Mouse (Mus musculus): ENCODE measurements around the gene Nckap5. TPM values are rescaled to one million over a fixed set of nuclear protein-coding genes. Genes with fewer than 3 reads are reported as not detected.

Nckap5 gene
- total RNA-seq, 2 experiments from 2014 or later = 0.19 TPM; not detected in 1

DNA sequence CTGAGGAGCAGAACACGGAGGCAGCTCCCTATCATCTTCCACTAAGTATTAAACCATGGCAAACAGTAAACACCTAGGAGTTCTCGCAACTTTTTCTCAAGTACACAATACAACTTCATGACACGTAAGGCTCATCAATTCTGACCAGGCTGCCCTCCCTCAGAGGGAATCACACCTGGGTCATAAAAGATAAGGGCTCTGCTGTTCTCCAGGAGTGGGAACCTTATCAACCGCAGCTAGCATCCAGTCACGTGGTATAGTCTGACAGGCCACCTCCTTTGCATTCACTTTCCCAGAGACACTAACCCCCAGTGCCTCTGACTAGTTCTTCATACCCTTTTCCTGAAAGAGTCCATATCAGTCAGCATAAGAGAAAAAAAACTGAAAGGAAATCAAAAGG is 179.8 kb downstream of the Nckap5 start:
- ATAC-seq (replicated peaks; ENCODE audit: low FRiP score, poor library complexity, severe bottlenecking) = no peak

GRCm38 (mm10) chr1:126642751-126643150 is 187.8 kb downstream of the Nckap5 start:
- no peak for ATAC-seq (replicated peaks; ENCODE audit: low FRiP score, poor library complexity, severe bottlenecking)

DNA sequence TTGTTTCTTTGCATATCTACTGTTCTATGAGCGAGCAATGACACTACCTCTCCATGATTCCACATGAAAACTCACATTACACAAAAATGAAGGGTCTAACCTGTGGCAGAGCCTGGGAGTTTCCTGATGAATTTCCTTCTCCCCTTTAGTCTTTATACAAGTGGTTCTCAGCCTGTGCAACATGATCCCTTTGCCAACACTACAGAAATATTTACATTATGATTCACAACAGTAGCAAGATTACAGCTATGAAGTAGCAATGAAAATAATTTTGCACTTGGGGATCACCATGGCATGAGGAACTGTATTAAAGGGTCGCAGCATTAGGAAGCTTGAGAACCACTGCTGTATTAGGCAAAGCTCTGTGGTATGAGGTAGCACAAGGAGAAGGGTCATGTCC is 191.1 kb downstream of the Nckap5 start:
- ATAC-seq (replicated peaks; ENCODE audit: low FRiP score, poor library complexity, severe bottlenecking) = no peak

DNA sequence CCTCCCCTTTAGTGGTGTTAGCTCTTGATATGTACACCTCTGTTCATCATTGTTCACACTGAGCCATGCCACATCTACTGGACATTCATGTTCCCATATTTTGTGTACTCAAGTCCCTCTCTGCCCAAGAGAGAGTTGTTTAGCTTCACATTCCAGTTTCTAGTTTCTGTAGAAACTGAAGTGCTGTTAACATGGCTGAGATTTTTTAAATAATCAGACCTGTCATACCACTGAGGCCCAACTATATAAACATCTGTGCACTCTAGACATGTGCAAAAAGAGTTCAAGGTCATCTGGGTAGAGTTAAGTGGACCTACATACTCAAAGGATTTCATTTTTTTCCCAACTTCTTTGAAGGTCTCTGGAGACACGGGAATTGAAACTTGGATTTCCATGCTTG is 193.1 kb downstream of the Nckap5 start:
- no peak for ATAC-seq (replicated peaks; ENCODE audit: low FRiP score, poor library complexity, severe bottlenecking)

GRCm38 (mm10) chr1:126626206-126626605 is 204.4 kb downstream of the Nckap5 start:
- ATAC-seq (replicated peaks; ENCODE audit: low FRiP score, poor library complexity, severe bottlenecking) = no peak

DNA sequence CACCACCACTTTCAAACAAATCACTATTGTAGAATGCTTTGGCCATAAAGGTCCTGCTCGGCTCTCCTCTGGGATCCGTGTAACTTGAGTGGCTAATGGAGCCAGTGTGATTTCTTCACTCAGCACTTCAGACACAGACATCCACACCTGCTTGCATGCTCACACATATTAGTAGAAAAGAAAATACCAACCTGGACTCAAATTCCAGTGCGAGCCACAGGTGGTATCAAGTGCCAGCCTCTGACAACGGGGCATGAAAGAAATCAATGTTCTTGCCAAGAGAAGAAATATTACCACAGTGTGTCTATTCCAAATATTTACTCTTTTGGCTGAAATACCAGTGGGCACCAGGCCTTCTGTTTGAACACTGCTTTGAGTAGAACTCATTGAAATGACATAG is 208.6 kb downstream of the Nckap5 start:
- no peak for ATAC-seq (replicated peaks; ENCODE audit: low FRiP score, poor library complexity, severe bottlenecking)

GRCm38 (mm10) chr1:126617464-126618041 is 213.0 kb downstream of the Nckap5 start:
- no peak for ATAC-seq (replicated peaks; ENCODE audit: low FRiP score, poor library complexity, severe bottlenecking)

DNA sequence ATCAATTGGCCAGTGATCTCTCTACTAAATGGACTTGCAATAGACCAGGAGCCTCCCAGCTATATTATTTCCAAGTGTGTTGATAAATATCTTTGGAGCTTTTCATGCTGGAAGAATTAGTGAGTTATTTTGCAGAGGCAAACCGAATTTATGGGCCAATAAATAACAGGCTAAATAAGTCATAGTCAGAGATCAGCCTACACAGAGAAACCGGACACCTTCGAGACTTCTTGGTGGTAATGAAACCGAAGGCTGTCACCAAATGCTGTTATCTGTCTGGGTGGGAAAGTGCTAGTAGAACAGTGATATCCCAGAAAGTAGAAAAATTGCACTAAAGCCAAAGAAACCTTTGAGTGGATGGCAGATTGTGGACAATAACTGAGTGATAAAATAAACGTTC is 213.6 kb downstream of the Nckap5 start:
- no peak for ATAC-seq (replicated peaks; ENCODE audit: low FRiP score, poor library complexity, severe bottlenecking)

GRCm38 (mm10) chr1:126612916-126613315 is 217.7 kb downstream of the Nckap5 start:
- ATAC-seq (replicated peaks; ENCODE audit: low FRiP score, poor library complexity, severe bottlenecking) = no peak

- no peak for ATAC-seq (replicated peaks; ENCODE audit: low FRiP score, poor library complexity, severe bottlenecking)
Measured at GRCm38 (mm10) chr1:126608586-126608985, 222.0 kb downstream of the Nckap5 start.

DNA sequence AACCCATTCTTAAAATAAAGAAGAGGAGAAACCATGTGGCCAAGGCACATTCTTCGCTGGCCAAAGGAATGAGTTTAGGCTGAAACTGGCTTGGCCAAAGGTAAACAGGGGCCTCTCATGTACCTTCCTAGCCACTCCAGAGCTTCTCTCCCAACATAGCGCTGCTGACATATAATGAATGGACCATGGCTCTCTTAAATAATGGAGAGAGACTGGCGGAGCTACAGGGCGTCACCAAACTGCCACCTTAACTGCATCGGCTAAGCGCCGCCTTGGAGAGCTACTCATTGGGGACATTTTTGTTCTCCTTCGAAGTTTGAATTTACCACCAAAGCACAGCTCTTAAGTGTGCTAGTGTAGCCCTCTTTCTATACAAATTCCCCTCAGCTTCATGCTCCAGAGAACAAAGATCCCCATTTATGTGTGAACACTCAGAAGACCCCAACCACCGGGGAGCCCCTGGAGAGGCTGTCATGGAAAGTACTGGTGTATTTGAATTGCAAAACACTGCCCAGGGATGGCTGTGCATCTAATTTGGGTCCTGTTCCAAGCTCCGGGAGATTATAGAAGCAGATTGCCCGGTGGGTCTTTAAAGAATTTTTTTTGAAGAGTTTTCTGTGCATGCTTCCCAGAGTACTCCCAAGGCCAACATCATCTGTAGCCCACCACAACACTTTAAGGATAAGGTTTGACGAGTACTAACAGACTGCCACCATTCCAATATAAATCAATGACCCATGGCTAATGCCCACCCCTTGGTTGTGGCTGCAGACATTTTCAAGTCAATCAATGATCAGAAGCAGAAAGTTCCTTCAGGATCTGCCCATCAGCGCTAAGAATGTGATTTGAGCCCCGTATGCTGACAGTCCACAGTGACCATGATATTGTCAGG is 224.2 kb downstream of the Nckap5 start:
- ATAC-seq (replicated peaks; ENCODE audit: low FRiP score, poor library complexity, severe bottlenecking) = no peak

- ATAC-seq (replicated peaks; ENCODE audit: low FRiP score, poor library complexity, severe bottlenecking) = no peak
Measured at GRCm38 (mm10) chr1:126604551-126604950, 226.0 kb downstream of the Nckap5 start.

DNA sequence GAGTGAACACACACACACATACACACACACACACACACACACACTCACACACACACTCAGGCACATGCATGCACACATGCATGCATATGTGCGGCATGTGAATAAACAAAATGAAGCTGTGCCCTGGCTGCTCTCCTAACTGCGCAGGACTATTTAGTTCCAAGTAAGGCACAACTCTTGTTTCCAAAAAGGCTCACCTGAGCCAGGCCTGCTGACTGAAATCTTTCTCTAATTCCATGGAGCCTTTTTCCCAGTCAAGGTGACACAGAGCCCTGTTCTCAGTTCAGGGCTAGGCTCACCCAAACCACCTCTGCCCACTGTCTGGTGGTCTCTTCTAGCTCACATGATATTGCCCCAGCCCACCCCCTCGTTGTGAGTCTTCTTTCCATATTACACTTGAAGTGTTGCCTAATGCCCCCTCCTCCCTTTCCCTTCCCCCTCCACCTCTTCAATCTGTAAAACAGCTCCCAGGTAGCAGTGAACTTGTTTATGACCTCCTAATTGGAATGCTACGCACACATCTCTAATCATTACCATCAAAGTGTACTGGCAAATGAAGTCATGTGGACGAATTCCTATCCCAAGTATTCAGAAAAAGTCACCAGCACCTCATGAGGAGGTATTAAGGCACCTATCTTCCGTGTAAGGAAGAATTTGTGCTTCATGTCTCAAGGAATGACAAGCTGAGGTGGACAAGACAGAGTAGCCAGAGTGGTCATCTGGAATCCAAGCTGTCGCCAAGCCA is 226.7 kb downstream of the Nckap5 start:
- no peak for ATAC-seq (replicated peaks; ENCODE audit: low FRiP score, poor library complexity, severe bottlenecking)

DNA sequence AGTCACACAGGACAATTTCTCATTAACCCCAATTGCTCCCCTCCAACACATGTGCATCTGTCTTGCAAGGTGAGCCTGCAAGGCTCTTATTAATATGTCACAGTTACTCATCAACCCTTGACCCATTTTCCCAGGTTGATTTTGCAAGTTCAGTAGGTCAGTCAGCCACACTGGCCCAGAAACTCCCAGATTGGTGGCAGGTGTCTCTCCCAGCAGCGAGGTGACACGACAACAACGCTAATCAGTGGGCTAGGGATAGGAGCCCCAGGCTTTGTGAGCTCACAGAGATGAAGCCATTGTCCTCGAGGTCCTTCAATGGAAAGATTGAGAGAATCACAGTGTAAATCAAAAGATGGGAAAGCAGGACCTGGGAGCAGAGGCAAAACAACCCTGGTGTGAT is 230.0 kb downstream of the Nckap5 start:
- ATAC-seq (replicated peaks; ENCODE audit: low FRiP score, poor library complexity, severe bottlenecking) = no peak

GRCm38 (mm10) chr1:126597376-126597775 is 233.2 kb downstream of the Nckap5 start:
- no peak for ATAC-seq (replicated peaks; ENCODE audit: low FRiP score, poor library complexity, severe bottlenecking)

DNA sequence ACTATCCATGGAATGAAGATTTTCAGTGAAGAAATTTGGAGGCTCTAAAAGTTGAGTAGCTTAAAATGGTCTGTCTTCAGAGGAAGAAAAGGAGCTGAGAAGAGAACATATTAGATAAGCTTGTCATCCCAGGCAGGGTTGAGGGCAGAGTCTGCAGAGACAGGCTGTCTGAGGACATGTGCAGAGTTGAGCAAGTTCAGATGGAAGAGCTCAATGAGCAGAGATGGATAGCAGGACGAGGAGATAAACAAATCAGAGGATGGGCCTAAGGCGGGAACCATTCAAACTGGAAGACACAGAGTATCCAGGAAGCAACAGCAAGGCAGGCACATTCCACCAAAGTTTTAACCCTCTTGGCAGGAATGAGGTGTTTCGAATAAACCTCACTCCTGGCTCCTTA is 235.8 kb downstream of the Nckap5 start:
- no peak for ATAC-seq (replicated peaks; ENCODE audit: low FRiP score, poor library complexity, severe bottlenecking)

GRCm38 (mm10) chr1:126593044-126593805 is 237.4 kb downstream of the Nckap5 start:
- no peak for ATAC-seq (replicated peaks; ENCODE audit: low FRiP score, poor library complexity, severe bottlenecking)

- ATAC-seq (replicated peaks; ENCODE audit: low FRiP score, poor library complexity, severe bottlenecking) = no peak
Measured at GRCm38 (mm10) chr1:126590911-126591310, 239.7 kb downstream of the Nckap5 start.

DNA sequence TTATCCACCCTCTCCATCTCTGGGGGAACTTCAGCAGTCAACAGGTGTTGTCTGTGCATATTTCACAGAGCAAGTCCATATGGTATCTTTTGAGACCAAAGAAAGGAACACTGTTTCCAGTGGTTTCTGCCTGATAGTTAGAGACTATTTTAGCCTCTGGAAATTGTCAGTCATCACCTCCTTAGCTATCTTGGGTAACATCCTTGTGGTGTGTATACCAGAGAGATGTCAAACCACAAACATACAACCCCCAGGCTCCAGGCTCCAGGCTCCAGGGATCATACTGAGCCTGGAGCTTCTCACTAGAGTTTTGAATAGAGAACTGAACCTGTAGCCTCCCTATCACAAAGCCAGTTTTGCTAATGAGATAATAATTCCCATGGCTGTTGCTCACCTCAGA is 252.4 kb downstream of the Nckap5 start:
- no peak for ATAC-seq (replicated peaks; ENCODE audit: low FRiP score, poor library complexity, severe bottlenecking)

DNA sequence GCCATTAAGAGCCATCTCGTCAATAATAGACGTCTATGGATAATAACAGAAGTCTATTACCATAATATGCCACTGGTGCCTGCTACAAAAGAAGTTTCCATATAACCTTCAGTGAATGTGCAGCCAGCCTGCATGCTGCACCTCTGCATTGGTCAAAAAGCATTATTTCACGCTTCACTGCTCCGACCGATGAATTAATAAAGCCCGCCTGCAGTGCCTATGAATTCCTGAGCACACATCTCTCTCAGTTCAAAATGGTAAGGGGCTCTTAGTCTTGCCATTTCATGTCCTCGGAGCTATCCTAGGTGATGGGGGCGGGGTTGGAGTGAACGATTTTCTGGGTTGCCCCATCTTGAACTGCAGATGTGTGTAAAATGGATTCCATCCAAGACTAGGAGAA is 256.3 kb downstream of the Nckap5 start:
- no peak for ATAC-seq (replicated peaks; ENCODE audit: low FRiP score, poor library complexity, severe bottlenecking)

Measured in erythroblast, adult 5-6 weeks (primary cell).